Mouse (Mus musculus): ENCODE measurements around the gene Spaca7. TPM values are rescaled to one million over a fixed set of nuclear protein-coding genes. Genes with fewer than 3 reads are reported as not detected.

Spaca7 gene
- polyA plus RNA-seq, 2 experiments = not detected

DNA sequence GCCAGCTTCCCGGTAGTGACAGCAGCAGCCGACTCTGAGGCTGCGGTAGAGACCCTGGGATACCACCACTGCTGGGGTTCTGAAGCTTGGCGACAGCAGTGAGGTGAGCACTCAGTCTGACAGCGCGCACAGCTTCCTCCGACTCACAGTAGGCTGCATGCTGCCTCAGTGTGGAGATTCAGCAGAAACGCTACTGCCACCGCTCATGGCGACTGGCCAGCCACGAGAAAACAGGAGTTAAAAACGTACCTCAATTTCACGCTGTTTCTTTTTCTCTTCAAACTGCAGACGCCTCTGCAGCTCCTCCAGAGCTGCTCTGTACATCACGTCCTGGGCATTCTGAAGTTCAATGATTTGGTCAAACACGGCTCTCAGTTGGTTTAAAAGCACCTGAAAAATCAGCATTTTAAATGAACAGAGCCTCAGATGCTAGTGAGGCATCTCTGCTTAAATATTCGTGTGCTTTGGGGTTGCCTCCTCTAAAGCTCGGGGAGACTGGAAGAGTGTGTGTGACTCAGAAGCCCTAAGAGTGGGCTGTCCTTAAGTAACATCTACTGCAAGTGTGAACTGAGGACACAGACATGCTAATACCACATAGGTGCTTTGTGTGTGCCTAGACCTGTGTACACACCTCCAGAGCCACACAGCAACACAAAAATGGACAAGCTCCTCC lies 48.9 kb downstream of the Spaca7 start:
- Histone ChIP-seq H3K9me3 (ENCODE audit: control insufficient read depth, low read length) (no peaks in the 10 kb centered on the region), H3K27ac (no peak overlapping the region), H3K4me2 (ENCODE audit: low read depth) (no peak overlapping the region), H3K4me3 (ENCODE audit: insufficient read depth in 1 of 2, low read depth in 2 of 2, low read length in 2 of 2) (no peak overlapping the region), H3K27me3 (ENCODE audit: control insufficient read depth, insufficient read depth, low read length) (no peaks in the 10 kb centered on the region), H3K4me1 (replicated peaks; ENCODE audit: control insufficient read depth in 2 of 2, insufficient read depth in 2 of 2, low read length in 1 of 2) (no peaks in the 10 kb centered on the region), H3K36me3 (replicated peaks; ENCODE audit: control insufficient read depth, insufficient read depth, low read depth) (peaks cover 49% of the 10 kb centered on the region), H3K9ac (replicated peaks) (no peak overlapping the region)
- ATAC-seq (ENCODE audit: insufficient read depth) (no peak), DNase-seq (ENCODE audit: low read depth in 3 of 3, low spot score in 3 of 3) (no peak)
- TF ChIP-seq EP300 (IDR thresholded peaks at IDR 0.05; ENCODE audit: low read depth) (no peak), CTCF (IDR thresholded peaks at IDR 0.05; ENCODE audit: low read depth) (no peak)
- WGBS (ENCODE audit: insufficient replicate concordance) = 89% methylated on average over 18 of the region's 18 CpGs

DNA sequence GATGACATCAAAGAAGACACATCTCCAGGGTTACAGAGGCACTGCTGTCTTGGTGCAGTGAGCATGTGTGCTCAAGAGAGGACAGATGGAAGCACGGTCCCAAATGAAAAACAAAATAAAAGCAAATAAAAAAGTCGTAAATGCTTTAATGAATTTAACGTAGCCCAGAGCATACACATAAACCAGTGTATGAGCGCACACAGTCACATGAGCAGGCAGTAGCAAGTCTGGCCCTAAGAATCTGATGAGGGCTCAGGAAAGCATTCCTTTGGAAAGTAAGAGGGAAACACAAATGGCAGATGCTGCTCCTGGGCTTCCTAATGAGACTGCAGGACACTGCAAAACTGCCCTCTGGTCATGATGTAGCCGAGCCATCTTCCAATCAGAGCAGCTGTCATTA lies 53.1 kb downstream of the Spaca7 start:
- H3K4me1 ChIP-seq (replicated peaks; ENCODE audit: control insufficient read depth in 2 of 2, insufficient read depth in 2 of 2, low read length in 1 of 2) = no peaks in the 10 kb centered on the region
- no peaks in the 10 kb centered on the region for H3K27me3 ChIP-seq (ENCODE audit: control insufficient read depth, insufficient read depth, low read length)
- no peak overlapping the region for H3K9ac ChIP-seq (replicated peaks)
- H3K9me3 ChIP-seq (ENCODE audit: control insufficient read depth, low read length) = no peaks in the 10 kb centered on the region
- ATAC-seq (ENCODE audit: insufficient read depth) = no peak
- WGBS (ENCODE audit: insufficient replicate concordance) = 85% methylated on average over 5 of the region's 5 CpGs
- TF ChIP-seq EP300 (IDR thresholded peaks at IDR 0.05; ENCODE audit: low read depth) = no peak
- TF ChIP-seq CTCF (IDR thresholded peaks at IDR 0.05; ENCODE audit: low read depth) = no peak
- no peak for DNase-seq (ENCODE audit: low read depth in 3 of 3, low spot score in 3 of 3)
- no peak overlapping the region for H3K4me3 ChIP-seq (ENCODE audit: insufficient read depth in 1 of 2, low read depth in 2 of 2, low read length in 2 of 2)
- H3K4me2 ChIP-seq (ENCODE audit: low read depth) = no peak overlapping the region
- no peak overlapping the region for H3K27ac ChIP-seq
- H3K36me3 ChIP-seq (replicated peaks; ENCODE audit: control insufficient read depth, insufficient read depth, low read depth) = peaks cover 50% of the 10 kb centered on the region

DNA sequence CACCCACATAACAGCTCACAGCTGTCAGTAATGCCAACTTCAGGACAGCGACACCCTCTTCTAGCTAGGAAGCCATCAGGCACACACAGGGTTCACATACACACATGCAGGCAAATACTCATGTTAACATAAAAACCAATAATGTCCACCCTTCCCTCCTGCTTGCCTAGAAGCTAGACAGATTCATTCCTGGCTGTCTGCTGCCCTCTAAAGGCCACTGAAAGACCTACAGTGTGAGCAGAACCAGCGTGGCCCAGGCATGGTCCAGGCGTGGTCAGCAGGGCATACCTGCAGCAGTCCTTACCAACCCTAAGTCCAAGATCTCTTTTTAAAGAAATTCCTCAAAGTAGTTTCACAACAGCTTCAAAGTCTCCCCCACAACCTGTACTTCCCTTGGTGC lies 56.2 kb downstream of the Spaca7 start:
- 51% methylated on average over 3 of the region's 3 CpGs for WGBS (ENCODE audit: insufficient replicate concordance)
- DNase-seq (ENCODE audit: low read depth in 3 of 3, low spot score in 3 of 3) = no peak
- Histone ChIP-seq H3K4me3 (ENCODE audit: insufficient read depth in 1 of 2, low read depth in 2 of 2, low read length in 2 of 2) (no peak overlapping the region), H3K9me3 (ENCODE audit: control insufficient read depth, low read length) (no peaks in the 10 kb centered on the region), H3K27me3 (ENCODE audit: control insufficient read depth, insufficient read depth, low read length) (no peaks in the 10 kb centered on the region), H3K9ac (replicated peaks) (no peak overlapping the region), H3K27ac (no peak overlapping the region), H3K4me2 (ENCODE audit: low read depth) (no peak overlapping the region), H3K36me3 (replicated peaks; ENCODE audit: control insufficient read depth, insufficient read depth, low read depth) (peaks cover 46% of the 10 kb centered on the region), H3K4me1 (replicated peaks; ENCODE audit: control insufficient read depth in 2 of 2, insufficient read depth in 2 of 2, low read length in 1 of 2) (no peaks in the 10 kb centered on the region)
- ATAC-seq (ENCODE audit: insufficient read depth) = no peak
- TF ChIP-seq EP300 (IDR thresholded peaks at IDR 0.05; ENCODE audit: low read depth) (no peak), CTCF (IDR thresholded peaks at IDR 0.05; ENCODE audit: low read depth) (peak; percentile 81)

DNA sequence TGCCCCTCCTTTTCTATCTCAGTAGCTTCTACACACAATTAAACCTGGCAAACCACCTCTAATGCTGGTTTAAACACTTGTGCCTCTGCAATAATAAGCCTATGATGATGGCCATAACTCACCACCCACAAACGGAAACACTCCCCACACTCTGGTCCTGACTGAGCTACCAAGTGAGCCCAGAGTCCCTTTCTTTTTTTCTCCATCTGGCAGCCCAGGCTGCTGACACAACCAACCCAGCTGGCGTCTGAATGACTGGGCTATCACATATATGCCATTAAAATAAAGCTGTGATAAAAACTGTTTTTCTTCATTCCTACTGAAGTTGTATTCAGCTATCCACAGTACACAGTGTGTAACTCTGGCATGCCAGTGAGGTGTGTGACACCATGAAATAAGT lies 62.5 kb downstream of the Spaca7 start:
- H3K9ac ChIP-seq (replicated peaks) = no peak overlapping the region
- ATAC-seq (ENCODE audit: insufficient read depth) (no peak), DNase-seq (ENCODE audit: low read depth in 3 of 3, low spot score in 3 of 3) (no peak)
- no peaks in the 10 kb centered on the region for H3K4me1 ChIP-seq (replicated peaks; ENCODE audit: control insufficient read depth in 2 of 2, insufficient read depth in 2 of 2, low read length in 1 of 2)
- H3K4me3 ChIP-seq (ENCODE audit: insufficient read depth in 1 of 2, low read depth in 2 of 2, low read length in 2 of 2) = no peak overlapping the region
- no peak for TF ChIP-seq CTCF (IDR thresholded peaks at IDR 0.05; ENCODE audit: low read depth)
- no peak for TF ChIP-seq EP300 (IDR thresholded peaks at IDR 0.05; ENCODE audit: low read depth)
- no peak overlapping the region for H3K27ac ChIP-seq
- WGBS (ENCODE audit: insufficient replicate concordance) = 77% methylated on average over 2 of the region's 2 CpGs
- H3K9me3 ChIP-seq (ENCODE audit: control insufficient read depth, low read length) = no peaks in the 10 kb centered on the region
- H3K36me3 ChIP-seq (replicated peaks; ENCODE audit: control insufficient read depth, insufficient read depth, low read depth) = peaks cover 63% of the 10 kb centered on the region
- H3K4me2 ChIP-seq (ENCODE audit: low read depth) = no peak overlapping the region
- no peaks in the 10 kb centered on the region for H3K27me3 ChIP-seq (ENCODE audit: control insufficient read depth, insufficient read depth, low read length)

DNA sequence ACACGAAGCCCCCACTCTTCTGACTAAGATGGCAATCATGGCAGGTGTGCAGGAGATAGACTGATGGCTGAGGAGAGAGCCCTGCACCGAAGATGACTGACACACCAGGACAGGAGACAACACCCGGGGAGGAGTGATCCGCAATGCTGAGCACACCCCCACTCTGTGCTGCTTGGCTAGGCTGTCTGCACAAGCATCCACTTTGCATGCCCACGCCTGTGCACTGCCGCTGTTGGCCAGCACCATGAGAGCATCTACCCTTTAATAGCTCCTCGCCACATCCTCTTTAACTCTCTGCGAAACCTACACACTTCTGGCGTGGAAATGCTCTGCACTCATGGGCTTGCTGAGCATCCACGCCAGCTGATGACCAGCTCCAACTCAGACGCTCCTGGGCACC lies 65.6 kb downstream of the Spaca7 start:
- no peak overlapping the region for H3K27ac ChIP-seq
- DNase-seq (ENCODE audit: low read depth in 3 of 3, low spot score in 3 of 3) (no peak), ATAC-seq (ENCODE audit: insufficient read depth) (no peak)
- no peak overlapping the region for H3K4me2 ChIP-seq (ENCODE audit: low read depth)
- no peaks in the 10 kb centered on the region for H3K27me3 ChIP-seq (ENCODE audit: control insufficient read depth, insufficient read depth, low read length)
- H3K4me1 ChIP-seq (replicated peaks; ENCODE audit: control insufficient read depth in 2 of 2, insufficient read depth in 2 of 2, low read length in 1 of 2) = no peaks in the 10 kb centered on the region
- TF ChIP-seq CTCF (IDR thresholded peaks at IDR 0.05; ENCODE audit: low read depth) (no peak), EP300 (IDR thresholded peaks at IDR 0.05; ENCODE audit: low read depth) (no peak)
- H3K9ac ChIP-seq (replicated peaks) = no peak overlapping the region
- 87% methylated on average over 11 of the region's 11 CpGs for WGBS (ENCODE audit: insufficient replicate concordance)
- H3K4me3 ChIP-seq (ENCODE audit: insufficient read depth in 1 of 2, low read depth in 2 of 2, low read length in 2 of 2) = no peak overlapping the region
- H3K36me3 ChIP-seq (replicated peaks; ENCODE audit: control insufficient read depth, insufficient read depth, low read depth) = peaks cover 65% of the 10 kb centered on the region
- H3K9me3 ChIP-seq (ENCODE audit: control insufficient read depth, low read length) = no peaks in the 10 kb centered on the region

All from liver, embryonic 14.5 days (tissue).